Mouse (Mus musculus): ENCODE measurements at regions not wholly inside any gene's neighbourhood (a gene's known extent, or its start where the extent isn't known, plus 50 kb on each side); places are given as distances from the start of the nearest gene placed in this dataset.

DNA sequence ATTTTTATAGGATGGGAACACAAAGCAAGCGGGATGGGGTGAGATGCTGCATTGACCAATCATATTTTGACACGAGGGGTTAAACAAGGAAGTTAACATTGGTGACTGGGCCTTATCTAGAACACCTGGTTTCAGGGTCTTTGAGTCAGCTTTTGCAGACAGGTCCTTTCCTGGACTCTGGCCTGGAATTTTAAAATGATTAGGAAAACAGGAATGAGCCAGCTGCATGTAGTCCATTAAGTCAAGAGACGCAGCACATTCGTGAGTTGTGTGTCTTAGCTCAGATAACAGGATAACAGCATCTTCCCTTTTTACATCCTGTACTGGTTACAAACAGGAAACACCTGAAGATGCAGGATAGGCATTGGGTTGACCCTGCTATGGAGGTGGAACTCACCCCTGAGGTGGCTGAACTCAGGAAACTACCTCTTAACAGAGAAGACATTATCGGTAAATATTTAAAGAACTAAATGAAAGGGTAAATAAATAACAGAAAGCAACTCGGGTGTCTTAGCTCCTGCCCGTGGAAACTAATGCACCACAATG, 59.1 kb upstream of the Rfpl4b start:
- TF ChIP-seq CTCF (IDR thresholded peaks at IDR 0.05) (no peak), EP300 (IDR thresholded peaks at IDR 0.05; ENCODE audit: insufficient read depth, low read depth, low read length) (no peak), POLR2A (IDR thresholded peaks at IDR 0.05; ENCODE audit: insufficient read depth, low read depth, low read length) (no peak)
